Mouse (Mus musculus): Measurements from ENCODE around the gene Zdhhc21.

DNA sequence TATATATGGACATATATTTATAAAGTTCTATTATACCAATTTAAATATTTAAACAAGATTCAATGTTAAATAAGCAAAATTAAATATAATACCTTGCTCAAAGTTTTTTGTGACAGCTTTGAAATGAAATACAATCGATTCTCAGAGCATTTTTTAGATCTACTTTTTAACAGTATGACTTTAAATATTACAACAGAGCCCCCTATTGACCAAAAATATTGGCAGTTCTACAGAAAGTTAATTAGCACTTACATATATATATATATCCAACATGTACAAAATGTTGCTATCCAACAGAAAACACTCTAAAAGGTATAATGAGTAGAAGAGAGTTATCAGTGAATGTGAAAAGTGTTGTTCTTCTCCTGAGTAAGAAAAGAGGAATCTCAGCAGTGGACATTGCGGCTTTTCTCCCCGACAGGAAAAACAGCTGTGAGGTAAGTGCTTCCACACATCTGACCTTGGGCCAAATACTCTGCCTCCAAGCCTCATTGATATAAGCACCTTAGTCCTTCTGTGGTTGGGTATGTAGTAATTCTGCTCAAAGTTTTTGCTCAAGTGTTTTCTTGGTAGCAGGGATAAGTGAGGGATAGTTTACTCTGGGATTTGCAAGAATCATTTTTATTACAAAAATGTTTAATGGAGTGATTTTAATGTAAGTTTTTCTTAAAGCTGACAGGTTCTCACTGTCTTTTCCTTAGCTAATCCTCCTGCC lies 22.1 kb downstream of the Zdhhc21 start:
- TF ChIP-seq GATA1 (IDR thresholded peaks at IDR 0.05; ENCODE audit: low read length) (no peak), TAL1 (IDR thresholded peaks at IDR 0.05; ENCODE audit: low read length) (no peak)
